Mouse (Mus musculus) myocyte (in vitro differentiated cells): ENCODE data around the gene Sf1. TPM values are rescaled to one million over a fixed set of nuclear protein-coding genes. Genes with fewer than 3 reads are reported as not detected.
A peak's percentile ranks its signal among the peaks of the same experiment; 100 is the strongest.

Experiments used
- H3K27me3 ChIP-seq: one replicate; pipeline ENCODE4 v1.6.1; 2011; ENCODE audit not compliant: control insufficient read depth, insufficient read depth, insufficient read length
- H3K36me3 ChIP-seq: one replicate; pipeline ENCODE4 v1.6.1; 2011; ENCODE audit not compliant: control insufficient read depth, insufficient read depth
- H3K4me2 ChIP-seq: one replicate; pipeline ENCODE4 v1.6.1; 2011; ENCODE audit warnings: low read depth, control low read depth
- H3K4me3 ChIP-seq: one replicate; pipeline ENCODE4 v1.5.1; 2011; ENCODE audit warnings: mild to moderate bottlenecking, control low read depth, moderate library complexity
- H3K79me2 ChIP-seq: one replicate; pipeline ENCODE4 v1.6.1; 2011; ENCODE audit not compliant: control insufficient read depth, insufficient read depth
- H3ac ChIP-seq: one replicate; pipeline ENCODE4 v1.6.1; 2011; ENCODE audit not compliant: control insufficient read depth, insufficient read length
- CEBPB ChIP-seq: IDR thresholded peaks from 2 replicates; pipeline ENCODE4 v1.6.1; 2011; ENCODE audit warnings: mild to moderate bottlenecking, moderate library complexity; ENCODE audit not compliant: poor library complexity, insufficient read depth, severe bottlenecking
- E2F4 ChIP-seq: IDR thresholded peaks from one replicate; pipeline ENCODE4 v1.6.1; 2011; ENCODE audit warnings: mild to moderate bottlenecking, control low read depth, moderate library complexity; ENCODE audit not compliant: insufficient read depth
- MAX ChIP-seq: IDR thresholded peaks from one replicate; pipeline ENCODE4 v1.6.1; 2011; ENCODE audit warnings: low read depth, mild to moderate bottlenecking, control low read depth
- MYOD1 ChIP-seq, 3 experiments: IDR thresholded peaks; one replicate each; pipeline ENCODE4 v1.6.1; 2011; ENCODE audit warnings: control low read depth in 2 of 3, low read depth in 2 of 3, mild to moderate bottlenecking in 2 of 3, moderate library complexity in 1 of 3; ENCODE audit not compliant: insufficient read length in 2 of 3, control insufficient read depth in 1 of 3
- MYOG ChIP-seq, 3 experiments: IDR thresholded peaks; one replicate each; pipeline ENCODE4 v1.6.1; 2011; ENCODE audit warnings: control low read depth in 2 of 3, low read depth in 2 of 3, mild to moderate bottlenecking in 2 of 3; ENCODE audit not compliant: insufficient read length in 2 of 3, control insufficient read depth in 1 of 3, insufficient read depth in 1 of 3
- POLR2A ChIP-seq: IDR thresholded peaks from one replicate; pipeline ENCODE4 v1.6.1; 2011; ENCODE audit warnings: low read depth, mild to moderate bottlenecking, control low read depth, moderate library complexity; ENCODE audit not compliant: insufficient read length
- POLR2AphosphoS2 ChIP-seq: IDR thresholded peaks from one replicate; pipeline ENCODE4 v1.6.1; 2011; ENCODE audit warnings: low read depth, control low read depth; ENCODE audit not compliant: insufficient read length
- REST ChIP-seq: IDR thresholded peaks from one replicate; pipeline ENCODE4 v1.6.1; 2011; ENCODE audit warnings: mild to moderate bottlenecking, control low read depth, moderate library complexity; ENCODE audit not compliant: insufficient read depth, insufficient read length
- SRF ChIP-seq: IDR thresholded peaks from one replicate; pipeline ENCODE4 v1.6.1; 2011; ENCODE audit warnings: low read depth; ENCODE audit not compliant: control insufficient read depth, insufficient read length
- TCF12 ChIP-seq: IDR thresholded peaks from one replicate; pipeline ENCODE4 v1.6.1; 2011; ENCODE audit warnings: mild to moderate bottlenecking, control low read depth; ENCODE audit not compliant: poor library complexity, insufficient read depth, severe bottlenecking
- TCF3 ChIP-seq: IDR thresholded peaks from one replicate; pipeline ENCODE4 v1.6.1; 2011; ENCODE audit warnings: low read depth, control low read depth; ENCODE audit not compliant: insufficient read length
- USF1 ChIP-seq: IDR thresholded peaks from one replicate; pipeline ENCODE4 v1.6.1; 2011; ENCODE audit warnings: low read depth, mild to moderate bottlenecking, control low read depth, moderate library complexity
- polyA plus RNA-seq: library from polyadenylated mRNA; unstranded; fragments of >200 nt; fragmentation: generic; extraction: Trizol; gene quantifications from one replicate; pipeline ENCODE4 v1.2.1, GENCODE M21; 2012; ENCODE audit warnings: missing spikeins

The Sf1 gene
- polyA plus RNA-seq, 1 experiment, result 131 TPM

DNA sequence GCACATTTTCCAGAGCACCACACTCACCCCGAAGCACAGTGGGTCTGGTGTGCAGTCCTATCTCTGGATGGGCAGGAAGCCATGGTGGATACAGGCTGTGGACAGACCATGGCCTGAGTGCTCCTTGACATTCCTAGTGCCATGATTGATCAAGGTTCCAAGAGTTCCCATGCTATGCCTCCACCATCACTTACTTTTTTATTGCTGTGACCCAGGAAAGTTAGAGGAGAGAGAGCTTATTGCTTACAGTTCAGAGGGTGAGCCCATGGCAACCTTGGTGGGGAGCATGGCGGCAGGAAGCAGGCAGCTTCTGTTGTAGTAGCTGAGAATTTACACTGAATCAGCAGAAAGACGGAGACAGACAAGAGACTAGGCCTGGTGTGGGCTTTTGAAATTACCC, 2.2 kb upstream of the Sf1 start:
- no peak overlapping the region for H3K4me3 ChIP-seq
- H3ac ChIP-seq, result no peak overlapping the region
- H3K4me2 ChIP-seq, result no peak overlapping the region
- TF ChIP-seq CEBPB, result no peak
- TF ChIP-seq POLR2AphosphoS2, result peak; percentile 51
- TF ChIP-seq MYOD1 (IDR thresholded peaks at IDR 0.05; ENCODE audit: control insufficient read depth in 1 of 3, insufficient read length in 2 of 3, low read depth in 2 of 3), result no peak
- TF ChIP-seq USF1, result no peak
- no peaks in the 10 kb centered on the region for H3K27me3 ChIP-seq
- peaks cover 21% of the 10 kb centered on the region for H3K79me2 ChIP-seq
- peaks cover 17% of the 10 kb centered on the region for H3K36me3 ChIP-seq

- Histone ChIP-seq H3K79me2 (peaks cover 39% of the 10 kb centered on the region), H3K36me3 (peaks cover 35% of the 10 kb centered on the region), H3ac (no peak overlapping the region), H3K4me3 (peak overlapping the region; percentile 66), H3K4me2 (peak overlapping the region; percentile 86), H3K27me3 (no peaks in the 10 kb centered on the region)
- no peak for TF ChIP-seq MAX
- TF ChIP-seq POLR2A, result no peak
- TF ChIP-seq TCF3, result no peak
- no peak for TF ChIP-seq E2F4
- no peak for TF ChIP-seq CEBPB
- TF ChIP-seq SRF, result no peak
- no peak for TF ChIP-seq POLR2AphosphoS2
- TF ChIP-seq REST, result no peak
- TF ChIP-seq USF1, result no peak
- TF ChIP-seq MYOG (IDR thresholded peaks at IDR 0.05; ENCODE audit: control insufficient read depth in 1 of 3, insufficient read depth in 1 of 3, insufficient read length in 2 of 3, low read depth in 2 of 3), result no peak
- TF ChIP-seq TCF12, result no peak
- no peak for TF ChIP-seq MYOD1 (IDR thresholded peaks at IDR 0.05; ENCODE audit: control insufficient read depth in 1 of 3, insufficient read length in 2 of 3, low read depth in 2 of 3)
Measured at GRCm38 (mm10) chr19:6363091-6363410, 439 bp upstream of the Sf1 start.

DNA sequence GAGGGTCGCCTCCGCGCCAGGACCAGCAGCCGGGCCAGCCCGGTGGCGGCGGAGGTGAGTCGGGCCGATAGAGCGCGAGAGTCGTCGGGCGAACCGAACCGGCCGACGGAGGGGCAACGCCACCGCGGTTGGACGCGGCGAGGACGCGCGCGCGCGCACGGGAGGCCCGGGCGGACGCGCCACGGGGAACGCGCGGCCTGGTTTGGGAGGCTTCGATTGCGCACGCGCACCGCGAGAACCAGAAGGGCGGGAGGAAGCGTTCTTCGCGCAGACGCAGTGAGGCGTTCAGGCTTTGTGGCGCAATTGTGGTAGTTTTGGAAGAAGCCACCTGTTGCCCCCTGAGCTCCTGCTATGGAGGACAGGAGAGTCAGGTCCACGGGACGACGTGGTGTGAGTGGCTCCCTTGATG, 831 bp downstream of the Sf1 start:
- H3K4me2 ChIP-seq, result peak overlapping the region; percentile 96
- peaks cover 51% of the 10 kb centered on the region for H3K79me2 ChIP-seq
- TF ChIP-seq MYOD1 (IDR thresholded peaks at IDR 0.05; ENCODE audit: control insufficient read depth in 1 of 3, insufficient read length in 2 of 3, low read depth in 2 of 3), result peak in 2 of 3 experiments; percentile 56 to 72
- no peak for TF ChIP-seq USF1
- peak; percentile 68 for TF ChIP-seq SRF
- no peak for TF ChIP-seq MAX
- TF ChIP-seq CEBPB, result 0 out of 2 replicates have a peak, but pooled peaks have one; percentile 37
- no peak for TF ChIP-seq E2F4
- peak; percentile 90 for TF ChIP-seq POLR2AphosphoS2
- no peak for TF ChIP-seq REST
- peak; percentile 85 for TF ChIP-seq POLR2A
- peak in 1 of 3 experiments; percentile 48 for TF ChIP-seq MYOG (IDR thresholded peaks at IDR 0.05; ENCODE audit: control insufficient read depth in 1 of 3, insufficient read depth in 1 of 3, insufficient read length in 2 of 3, low read depth in 2 of 3)
- no peak for TF ChIP-seq TCF12
- H3K4me3 ChIP-seq, result peak overlapping the region; percentile 66
- peaks cover 48% of the 10 kb centered on the region for H3K36me3 ChIP-seq
- H3ac ChIP-seq, result peak overlapping the region; percentile 99
- no peaks in the 10 kb centered on the region for H3K27me3 ChIP-seq

GRCm38 (mm10) chr19:6364842-6365241, 1.4 kb downstream of the Sf1 start:
- TF ChIP-seq REST (no peak), CEBPB (no peak), MYOD1 (IDR thresholded peaks at IDR 0.05; ENCODE audit: control insufficient read depth in 1 of 3, insufficient read length in 2 of 3, low read depth in 2 of 3) (no peak), USF1 (no peak), MAX (no peak), TCF12 (no peak), POLR2AphosphoS2 (no peak), E2F4 (no peak), MYOG (IDR thresholded peaks at IDR 0.05; ENCODE audit: control insufficient read depth in 1 of 3, insufficient read depth in 1 of 3, insufficient read length in 2 of 3, low read depth in 2 of 3) (no peak), TCF3 (no peak), SRF (no peak), POLR2A (no peak)

GRCm38 (mm10) chr19:6370175-6370574, 6.7 kb downstream of the Sf1 start:
- H3K79me2 ChIP-seq, result peaks cover 70% of the 10 kb centered on the region
- H3K4me2 ChIP-seq, result no peak overlapping the region
- TF ChIP-seq E2F4 (no peak), MYOD1 (IDR thresholded peaks at IDR 0.05; ENCODE audit: control insufficient read depth in 1 of 3, insufficient read length in 2 of 3, low read depth in 2 of 3) (no peak), POLR2AphosphoS2 (no peak), TCF3 (no peak), CEBPB (no peak), SRF (no peak)
- H3K4me3 ChIP-seq, result no peak overlapping the region
- H3ac ChIP-seq, result no peak overlapping the region
- peaks cover 92% of the 10 kb centered on the region for H3K36me3 ChIP-seq
- no peaks in the 10 kb centered on the region for H3K27me3 ChIP-seq

More at GRCm38 (mm10) chr19:6364842-6365241, 1.4 kb downstream of the Sf1 start:
- peaks cover 57% of the 10 kb centered on the region for H3K79me2 ChIP-seq
- H3K27me3 ChIP-seq, result no peaks in the 10 kb centered on the region
- peak overlapping the region; percentile 66 for H3K4me3 ChIP-seq
- H3ac ChIP-seq, result peak overlapping the region; percentile 99
- H3K4me2 ChIP-seq, result peak overlapping the region; percentile 96
- peaks cover 53% of the 10 kb centered on the region for H3K36me3 ChIP-seq
